Mouse (Mus musculus) adrenal gland, postnatal 0 days (tissue): ENCODE results near the gene Rtf2. TPM values are rescaled to one million over a fixed set of nuclear protein-coding genes. Genes with fewer than 3 reads are reported as not detected.

Experiments used
- polyA plus RNA-seq: library from polyadenylated mRNA; unstranded; fragments of >200 nt; fragmentation: Nextera tagmentation; extraction: Ambion mirVana; gene quantifications from 2 replicates; pipeline ENCODE4 v1.2.1, GENCODE M21; 2015

The Rtf2 gene
- polyA plus RNA-seq: 63.1 and 83.8 TPM in 2 replicates

DNA sequence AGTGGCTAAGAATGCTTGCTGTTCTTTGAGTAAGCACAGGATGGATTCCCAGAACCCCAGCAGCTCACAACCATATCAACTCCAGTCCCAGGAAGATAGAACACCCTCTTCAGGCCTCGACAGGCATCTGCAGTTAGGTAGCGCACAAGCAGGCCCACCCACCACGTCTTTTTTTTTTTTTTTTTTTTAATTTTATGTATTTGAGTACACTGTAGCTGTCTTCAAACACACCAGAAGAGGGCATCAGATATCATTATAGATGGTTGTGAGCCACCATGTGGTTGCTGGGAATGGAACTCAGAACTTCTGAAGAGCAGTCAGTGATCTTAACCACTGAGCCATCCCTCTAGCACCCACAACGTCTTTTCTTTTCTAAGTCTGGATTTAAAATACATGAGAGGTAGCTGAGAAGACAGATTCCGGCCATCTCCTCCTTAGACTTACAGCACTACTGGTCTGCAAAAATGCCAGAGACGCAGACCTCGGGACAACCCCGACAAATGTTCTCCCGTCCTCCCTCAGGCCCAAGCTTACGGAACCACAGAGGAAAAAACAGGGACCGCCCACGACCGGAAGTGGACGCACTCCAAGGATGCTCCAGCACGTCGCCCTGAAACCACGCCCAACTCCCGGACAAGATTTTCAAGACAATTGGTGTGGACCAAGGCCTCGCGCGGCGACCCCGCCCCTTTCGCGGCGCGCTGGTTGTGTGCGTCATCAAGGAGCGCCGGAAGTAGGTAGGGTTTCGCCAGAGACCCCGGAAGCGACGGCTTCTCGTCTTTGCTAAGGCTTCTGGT, at the start of gene Rtf2:
Rtf2 (plus strand) TSS at position 714 of the 797 bp plus-strand sequence.

DNA sequence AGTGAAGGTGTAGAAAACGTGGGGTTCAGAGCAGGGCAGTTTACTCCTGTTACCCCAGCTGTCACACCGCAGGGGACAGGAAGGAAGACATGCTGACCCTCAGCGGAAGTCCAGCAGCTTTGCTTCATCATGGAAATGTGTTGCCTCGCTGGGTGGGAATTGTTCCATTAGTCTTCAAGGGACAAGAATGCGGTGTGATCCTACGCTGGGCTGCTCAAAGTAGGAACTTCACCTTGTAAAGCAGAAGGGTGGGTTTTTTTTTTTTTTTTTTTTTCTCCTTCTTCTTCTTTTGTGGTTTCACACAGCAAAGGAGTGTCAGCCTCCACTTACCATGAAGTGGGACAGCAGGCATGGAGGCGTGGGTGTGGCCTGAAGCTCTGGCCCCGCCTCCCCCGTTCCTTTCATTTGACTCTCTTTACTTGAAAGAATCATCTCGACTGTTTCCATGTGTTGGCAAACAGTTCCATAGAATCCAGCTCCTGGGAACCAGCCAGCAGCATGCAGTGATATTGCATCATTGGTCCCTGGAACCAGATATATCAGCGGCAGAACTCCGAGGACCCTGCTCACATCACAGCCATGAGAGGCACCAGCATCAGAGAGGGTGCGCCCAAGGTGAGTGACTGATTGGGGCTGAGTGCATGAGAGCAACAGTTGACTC, 46.8 kb upstream of the Rtf2 start, which contains the start of gene Cass4:
Cass4 (plus strand) TSS at position 404 of the 661 bp plus-strand sequence.

DNA sequence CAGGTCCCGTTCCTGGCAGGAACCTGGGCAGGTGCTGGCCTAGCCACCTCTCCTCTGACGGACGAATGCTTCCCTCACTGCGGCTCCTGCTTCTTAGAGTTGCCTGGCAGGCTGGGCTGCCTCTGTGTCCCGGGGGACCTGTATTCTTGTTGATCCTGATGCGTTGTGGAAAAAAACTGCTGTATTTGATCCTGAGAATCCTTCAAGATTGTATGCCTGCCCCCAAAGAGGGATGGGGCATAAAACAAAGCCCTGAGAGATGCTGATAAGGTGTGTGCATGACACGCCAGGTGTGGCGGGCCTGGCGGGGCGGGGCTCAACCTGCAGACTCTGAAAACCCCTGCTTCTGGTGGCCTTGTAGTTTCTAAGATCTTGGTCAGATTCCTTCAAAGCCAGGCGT, 18.1 kb downstream of the Rtf2 start, which contains the start of gene Gcnt7:
Gcnt7 (minus strand) TSS at position 101 of the 400 bp plus-strand sequence.

DNA sequence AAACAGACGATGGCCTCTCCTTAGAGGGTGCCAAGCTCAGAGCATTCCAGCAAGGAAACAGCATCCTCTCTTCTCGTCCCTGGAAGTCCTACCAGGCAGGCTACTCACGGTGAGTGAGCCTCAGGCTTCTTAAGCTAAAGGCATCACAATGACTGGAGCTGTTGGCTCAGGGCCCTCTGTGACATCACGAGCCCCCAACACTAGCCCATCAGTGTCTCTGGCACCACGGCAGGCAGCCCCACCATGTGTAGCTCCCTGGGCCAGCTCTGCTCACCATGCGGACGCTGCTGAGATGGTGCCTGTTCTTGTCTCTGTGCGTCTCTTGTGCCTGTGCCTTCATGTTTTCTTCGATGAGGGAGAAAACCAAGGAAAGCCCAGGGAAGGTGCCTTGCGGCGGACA, 32.0 kb downstream of the Rtf2 start, which contains the start of gene Fam209:
Fam209 (plus strand) TSS at position 203 of the 400 bp plus-strand sequence.

Other genes starting within 250 kb of the Rtf2 start
- gene Mc3r, start 192.1 kb upstream of the Rtf2 start, polyA plus RNA-seq: not detected in 2 replicates
- gene Fam210b, start 95.0 kb upstream of the Rtf2 start, polyA plus RNA-seq: 17.3 and 28.5 TPM in 2 replicates
- 20.1 and 20.6 TPM in 2 replicates for gene Aurka, start 70.0 kb upstream of the Rtf2 start, polyA plus RNA-seq
- gene Cstf1, start 69.9 kb upstream of the Rtf2 start, polyA plus RNA-seq: 21.7 and 24.6 TPM in 2 replicates
- gene Cass4, start 46.8 kb upstream of the Rtf2 start, polyA plus RNA-seq: 0.13 and 0.23 TPM in 2 replicates
- 0.20 and 0.86 TPM in 2 replicates for gene Gcnt7, start 18.0 kb downstream of the Rtf2 start, polyA plus RNA-seq
- 0.26 TPM in 1 of 2 replicates, not detected in the other for gene Fam209, start 32.0 kb downstream of the Rtf2 start, polyA plus RNA-seq
- 0.08 and 0.10 TPM in 2 replicates for gene Tfap2c, start 109.0 kb downstream of the Rtf2 start, polyA plus RNA-seq